Mouse (Mus musculus) kidney, adult 2 months (tissue): ENCODE measurements around the gene Pmel. TPM values are rescaled to one million over a fixed set of nuclear protein-coding genes. Genes with fewer than 3 reads are reported as not detected.
A peak's percentile ranks its signal among the peaks of the same experiment; 100 is the strongest.

Source experiments
- DNase-seq: peaks from one replicate; pipeline ENCODE4 v3.0.0; 2021
- H3K27ac ChIP-seq: fragments of 200-500 bp; 2 replicates; pipeline ENCODE4 v1.5.1; 2012; ENCODE audit warnings: low read depth, low read length, control low read depth, inconsistent platforms; ENCODE audit not compliant: insufficient read depth
- H3K27me3 ChIP-seq: fragments of 200-500 bp; replicated peaks from 2 replicates; pipeline ENCODE4 v1.6.1; 2012; ENCODE audit warnings: mild to moderate bottlenecking, moderate library complexity, low read length, inconsistent platforms; ENCODE audit not compliant: control insufficient read depth, insufficient read depth
- H3K36me3 ChIP-seq: fragments of 200-500 bp; 2 replicates; pipeline ENCODE4 v1.6.1; 2012; ENCODE audit warnings: mild to moderate bottlenecking, moderate library complexity, low read length, inconsistent platforms; ENCODE audit not compliant: control insufficient read depth, insufficient read depth
- H3K4me1 ChIP-seq: fragments of 200-500 bp; 2 replicates; pipeline ENCODE4 v1.6.1; 2011; ENCODE audit warnings: low read length; ENCODE audit not compliant: control insufficient read depth, insufficient read depth
- H3K4me3 ChIP-seq: fragments of 200-500 bp; 2 replicates; pipeline ENCODE4 v1.5.1; 2011; ENCODE audit warnings: mild to moderate bottlenecking, low read depth, low read length, control low read depth; ENCODE audit not compliant: insufficient read depth
- CTCF ChIP-seq: fragments of 200-500 bp; conservative IDR thresholded peaks from 2 replicates; pipeline ENCODE4 v1.5.1; 2011; ENCODE audit warnings: low read depth, mild to moderate bottlenecking, control low read depth, low read length, moderate library complexity, mixed read lengths; ENCODE audit not compliant: insufficient read depth, insufficient read length
- POLR2A ChIP-seq: fragments of 200-500 bp; IDR thresholded peaks from one replicate; pipeline ENCODE4 v1.6.1; 2011; ENCODE audit warnings: low read depth, low read length, control low read depth
- WGBS: fragments of 180-500 bp; shearing (Covaris S2); methylation state at CpG from one replicate; pipeline ENCODE4 v1.1.7; 2018; 5-methylcytosine and 5-hydroxymethylcytosine counted together
- polyA plus RNA-seq: library from polyadenylated mRNA; depleted of rRNA; stranded (reverse); fragments of >200 nt; gene quantifications from 2 replicates; pipeline ENCODE4 v1.2.3, GENCODE M21; 2012; rRNA removed

Gene Pmel
- polyA plus RNA-seq, result 0.61 and 1.0 TPM in 2 replicates

DNA sequence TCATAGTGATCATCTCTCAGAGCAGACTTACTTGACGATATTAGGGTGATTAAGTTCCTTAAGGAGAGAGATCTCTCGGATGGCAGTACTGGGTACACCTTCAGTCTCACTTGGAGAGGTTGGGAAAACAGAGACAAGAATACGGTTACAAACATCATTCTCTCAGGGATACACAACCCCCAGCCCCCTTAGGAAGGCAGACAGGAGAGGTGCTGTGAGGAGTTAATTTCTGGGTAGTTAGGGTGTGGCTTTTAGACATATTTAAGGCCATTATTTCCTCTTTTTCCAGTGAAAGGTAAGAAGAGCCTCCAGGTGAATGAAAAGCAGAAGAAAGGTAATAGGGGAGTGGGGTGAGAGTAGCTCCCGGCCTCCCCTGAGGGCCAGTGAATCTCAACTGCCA, at the start of gene Pmel:
Gene Pmel (plus strand): TSS at position 301 of the 400 bp plus-strand sequence.
- peaks cover 4% of the 10 kb centered on the region; the same call in 1 of the 2 replicates for H3K4me1 ChIP-seq
- no peaks in the 10 kb centered on the region for H3K27me3 ChIP-seq
- 31% methylated on average over 4 of the region's 4 CpGs for WGBS
- H3K4me3 ChIP-seq, result peak within 1 kb of the TSS; percentile 73
- no peak for DNase-seq
- TF ChIP-seq POLR2A (no peak), CTCF (no peak)
- H3K27ac ChIP-seq, result peak within 1 kb of the TSS; percentile 40; the same call in 1 of the 2 replicates
- H3K36me3 ChIP-seq, result no peaks in the 10 kb centered on the region

DNA sequence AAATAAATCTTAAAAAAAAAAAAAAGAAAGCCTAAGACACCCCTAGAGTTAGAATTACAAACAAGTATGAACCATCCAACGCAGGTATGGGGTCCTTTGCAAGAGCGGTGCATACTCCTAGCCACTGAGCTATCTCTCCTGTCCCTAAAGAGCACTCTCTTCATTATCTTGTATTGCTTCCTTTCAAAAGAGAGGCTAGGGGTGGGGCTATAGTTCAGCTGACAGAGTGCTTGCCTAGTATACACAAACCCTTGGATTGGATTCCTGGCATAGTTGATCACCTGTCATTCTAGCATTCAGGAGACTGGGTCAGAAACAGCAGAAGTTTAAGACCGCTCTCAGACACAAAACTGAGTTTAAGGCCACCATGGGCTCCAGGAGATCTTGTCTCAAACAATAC, 48.7 kb upstream of the Pmel start:
- 0 out of 2 replicates have a peak overlapping the region, but pooled peaks have one; percentile 17 for H3K27ac ChIP-seq
- no peaks in the 10 kb centered on the region for H3K36me3 ChIP-seq
- DNase-seq, result peak; percentile 35
- TF ChIP-seq CTCF (no peak), POLR2A (no peak)
- H3K27me3 ChIP-seq, result no peaks in the 10 kb centered on the region
- peaks cover 15% of the 10 kb centered on the region; the same call in 1 of the 2 replicates for H3K4me1 ChIP-seq
- WGBS, result 83% methylated on average over 3 of the region's 3 CpGs
- no peak overlapping the region for H3K4me3 ChIP-seq

DNA sequence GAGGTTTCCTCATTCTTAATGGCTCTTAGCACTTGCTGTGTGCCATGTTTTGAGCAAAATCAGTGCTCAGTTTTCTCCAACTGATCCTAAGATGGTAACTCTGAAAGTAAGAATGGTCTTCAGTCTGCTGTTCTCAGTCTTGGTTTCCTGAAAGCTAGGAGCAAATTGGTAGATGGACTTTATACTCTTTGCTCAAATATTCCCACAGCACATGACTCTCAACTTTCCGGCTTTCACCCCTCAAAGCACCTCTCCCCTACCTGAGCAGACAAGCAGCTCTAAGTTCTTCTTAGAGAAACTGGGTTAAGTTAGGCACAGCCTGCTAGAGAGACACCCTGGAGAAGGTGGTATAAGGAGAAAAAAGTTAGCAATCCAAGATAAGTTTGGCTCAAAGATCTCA, 47.3 kb upstream of the Pmel start:
- TF ChIP-seq POLR2A (no peak), CTCF (no peak)
- peak; percentile 64 for DNase-seq
- 45% methylated on average over 1 of the region's 1 CpGs for WGBS
- Histone ChIP-seq H3K27ac (peak overlapping the region; percentile 92), H3K4me3 (no peak overlapping the region), H3K27me3 (no peaks in the 10 kb centered on the region), H3K4me1 (peaks cover 15% of the 10 kb centered on the region; the same call in 1 of the 2 replicates), H3K36me3 (no peaks in the 10 kb centered on the region)

DNA sequence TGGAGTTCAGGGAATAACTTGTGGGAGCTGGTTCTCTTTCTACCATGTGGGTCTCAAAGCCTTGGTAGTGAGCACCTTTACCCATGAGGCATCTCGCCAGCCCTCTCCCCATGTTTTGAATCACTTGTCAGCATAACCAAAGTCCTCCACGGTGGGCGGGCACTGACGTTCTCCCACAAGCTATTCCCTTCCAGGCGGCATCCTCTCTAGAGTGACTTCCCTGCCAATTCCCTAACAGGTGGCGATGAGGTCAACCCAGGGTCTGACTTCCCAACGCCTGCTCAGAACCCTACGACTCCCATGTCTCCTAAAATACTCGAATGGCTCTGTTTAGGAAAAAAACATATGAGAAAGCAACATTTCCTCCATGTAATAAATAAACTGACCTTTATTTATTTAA, 46.2 kb upstream of the Pmel start:
- Histone ChIP-seq H3K4me3 (no peak overlapping the region), H3K36me3 (no peaks in the 10 kb centered on the region), H3K4me1 (peaks cover 15% of the 10 kb centered on the region; the same call in 1 of the 2 replicates), H3K27ac (no peak overlapping the region), H3K27me3 (no peaks in the 10 kb centered on the region)
- DNase-seq, result peak; percentile 67
- TF ChIP-seq POLR2A (no peak), CTCF (no peak)
- WGBS, result 35% methylated on average over 9 of the region's 9 CpGs

DNA sequence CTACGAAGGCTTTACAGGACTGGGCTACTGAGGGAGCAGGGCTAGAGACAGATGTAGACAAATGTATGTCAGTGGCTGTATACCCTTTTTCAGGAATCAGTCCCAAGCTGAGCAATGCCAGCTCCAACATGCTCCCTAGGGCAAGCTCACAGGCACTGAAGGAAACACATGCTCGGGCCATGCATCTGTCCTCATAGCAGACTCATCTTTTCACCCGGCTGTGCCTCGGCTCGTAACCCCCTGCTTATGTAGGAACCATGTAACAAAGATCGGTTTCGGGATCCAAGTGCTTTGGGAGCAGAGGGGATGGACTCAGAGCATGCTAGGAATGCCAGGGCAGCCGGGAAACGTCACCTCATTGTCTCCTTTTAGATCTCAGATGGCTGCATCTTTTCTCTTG, 44.5 kb upstream of the Pmel start:
- WGBS, result 51% methylated on average over 9 of the region's 9 CpGs
- TF ChIP-seq CTCF, result no peak
- Histone ChIP-seq H3K27me3 (no peaks in the 10 kb centered on the region), H3K4me1 (peaks cover 15% of the 10 kb centered on the region; the same call in 1 of the 2 replicates), H3K27ac (no peak overlapping the region), H3K36me3 (no peaks in the 10 kb centered on the region), H3K4me3 (no peak overlapping the region)
- DNase-seq, result no peak

DNA sequence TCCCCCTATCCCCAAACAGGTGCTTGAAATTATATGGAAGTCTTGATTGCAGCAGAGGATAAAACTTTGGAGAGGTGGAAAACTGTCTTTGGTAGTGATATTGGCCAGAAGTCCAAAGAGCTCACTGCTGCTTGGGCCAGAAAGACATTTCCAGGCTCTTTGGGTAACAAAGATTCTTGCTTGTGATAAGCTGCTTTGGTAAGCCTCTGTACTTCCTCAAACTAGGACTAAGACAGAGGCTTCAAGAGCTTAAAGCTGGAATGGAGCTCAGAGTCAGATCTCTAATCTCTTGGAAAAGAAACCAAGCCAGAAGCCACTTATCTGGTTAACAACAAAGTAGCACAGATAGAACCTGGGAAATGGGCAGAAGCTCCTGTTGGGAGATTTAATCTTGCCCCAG, 41.5 kb upstream of the Pmel start:
- DNase-seq, result no peak
- TF ChIP-seq CTCF (no peak), POLR2A (no peak)

DNA sequence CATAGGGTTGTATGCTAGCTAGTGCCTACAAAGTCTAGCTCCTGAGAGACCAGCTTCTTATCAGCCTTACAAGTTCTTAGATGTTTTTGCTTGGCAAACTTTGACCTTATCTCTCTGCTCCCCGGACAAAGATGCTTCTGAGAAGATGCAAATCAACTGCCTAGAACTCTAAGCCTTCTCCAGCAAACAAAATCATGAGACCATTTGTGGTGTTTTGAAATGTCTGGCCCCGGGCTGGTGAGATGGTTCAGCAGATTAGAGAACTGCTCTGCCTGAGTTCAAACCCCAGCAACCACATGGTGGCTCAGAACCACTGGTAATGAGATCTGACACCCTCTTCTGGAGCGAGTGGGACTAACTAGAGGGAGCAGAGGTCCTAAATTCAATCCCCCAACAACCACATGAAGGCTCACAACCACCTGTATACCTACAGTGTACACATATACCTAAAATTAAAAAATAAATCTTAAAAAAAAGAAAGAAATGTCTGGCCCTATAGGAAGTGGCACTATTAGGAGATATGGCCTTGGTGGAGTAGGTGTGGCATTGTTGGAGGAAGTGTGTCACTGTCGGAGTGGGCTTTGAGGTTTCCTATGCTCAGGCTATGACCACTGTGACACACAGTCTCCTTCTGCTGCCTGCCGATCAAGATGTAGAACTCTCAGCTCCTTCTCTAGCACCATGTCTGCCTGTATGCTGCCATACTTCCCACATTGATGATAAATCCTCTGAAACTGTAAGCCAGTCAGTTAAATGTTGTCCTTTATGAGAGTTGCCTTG, 40.4 kb upstream of the Pmel start:
- peaks cover 2% of the 10 kb centered on the region; the same call in 1 of the 2 replicates for H3K4me1 ChIP-seq
- no peak overlapping the region for H3K4me3 ChIP-seq
- H3K36me3 ChIP-seq, result no peaks in the 10 kb centered on the region
- TF ChIP-seq POLR2A (no peak), CTCF (no peak)
- WGBS, result 61% methylated on average over 5 of the region's 5 CpGs
- no peak for DNase-seq
- H3K27me3 ChIP-seq, result no peaks in the 10 kb centered on the region
- no peak overlapping the region for H3K27ac ChIP-seq

More for the DNA sequence above, 41.5 kb upstream of the Pmel start:
- Histone ChIP-seq H3K27me3 (no peaks in the 10 kb centered on the region), H3K27ac (no peak overlapping the region; the same call in 1 of the 2 replicates), H3K36me3 (no peaks in the 10 kb centered on the region), H3K4me3 (no peak overlapping the region), H3K4me1 (no peaks in the 10 kb centered on the region)
